Mouse (Mus musculus) megakaryocyte, adult 5-6 weeks (primary cell): ENCODE measurements around the gene Steap4. TPM values are rescaled to one million over a fixed set of nuclear protein-coding genes. Genes with fewer than 3 reads are reported as not detected.
"Not testable (repeated sequence)": the region's sequence is repeated elsewhere in the genome, so short reads cannot be mapped to it uniquely, and the experiment has no call there.

Experiments
- ATAC-seq: 2 replicates; pipeline ENCODE4 v1.8.0; 2016; ENCODE audit warnings: mild to moderate bottlenecking, inconsistent platforms; ENCODE audit not compliant: poor library complexity, severe bottlenecking
- total RNA-seq, 2 experiments: library from RNA; stranded (forward) in 1 of 2; stranded (reverse) in 1 of 2; fragments of 153-499, 151-499 nt in 1 of 2; fragments of 221-1000, 200-1000 nt in 1 of 2; gene quantifications; 2 replicates each; pipeline versions ENCODE4 v1.2.3 to v1.2.4; 2015 to 2017

Steap4 gene
- total RNA-seq, 2 experiments from 2014 or later = 0.55 to 0.76 TPM

DNA sequence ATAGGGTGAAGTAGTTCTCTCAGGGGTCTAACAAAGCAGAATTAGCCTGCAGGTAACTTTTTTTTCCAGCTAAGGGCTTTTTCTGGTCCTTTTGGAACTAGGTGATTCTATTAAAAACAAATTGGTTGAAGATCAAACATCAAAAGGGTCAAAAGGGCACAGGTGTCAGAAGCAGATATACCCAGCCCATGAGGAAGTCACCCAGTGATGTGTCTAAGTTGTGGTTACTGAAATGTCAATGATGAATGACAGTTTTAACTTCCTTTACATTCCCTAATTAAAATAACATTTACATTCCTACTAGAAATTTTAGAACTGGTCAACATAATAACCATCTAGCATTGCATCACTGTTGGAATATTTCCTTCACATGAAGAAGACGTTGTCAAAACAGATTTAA lies 27.7 kb downstream of the Steap4 start:
- ATAC-seq = 0 out of 2 replicates have a peak, but pooled peaks have one; percentile 31

DNA sequence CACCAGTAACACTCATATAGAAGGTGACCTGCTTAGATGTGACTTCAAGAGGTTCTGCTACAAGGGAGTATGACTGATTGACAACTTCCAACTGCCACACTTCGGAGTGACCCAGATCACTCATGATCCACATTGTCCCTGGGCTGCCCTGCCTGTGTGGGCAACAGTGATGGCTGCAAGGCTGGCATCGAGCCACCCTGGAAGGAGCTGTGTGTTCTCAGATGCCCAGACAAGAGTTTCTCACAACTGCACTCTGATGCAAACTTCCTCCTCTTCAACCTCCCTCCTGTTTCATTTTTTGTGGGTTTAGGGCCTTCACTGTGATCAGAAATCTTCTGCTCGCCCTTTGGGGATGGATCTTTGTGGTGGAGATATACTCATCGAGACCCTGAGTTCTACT lies 28.2 kb downstream of the Steap4 start:
- peak; percentile 53 for ATAC-seq

DNA sequence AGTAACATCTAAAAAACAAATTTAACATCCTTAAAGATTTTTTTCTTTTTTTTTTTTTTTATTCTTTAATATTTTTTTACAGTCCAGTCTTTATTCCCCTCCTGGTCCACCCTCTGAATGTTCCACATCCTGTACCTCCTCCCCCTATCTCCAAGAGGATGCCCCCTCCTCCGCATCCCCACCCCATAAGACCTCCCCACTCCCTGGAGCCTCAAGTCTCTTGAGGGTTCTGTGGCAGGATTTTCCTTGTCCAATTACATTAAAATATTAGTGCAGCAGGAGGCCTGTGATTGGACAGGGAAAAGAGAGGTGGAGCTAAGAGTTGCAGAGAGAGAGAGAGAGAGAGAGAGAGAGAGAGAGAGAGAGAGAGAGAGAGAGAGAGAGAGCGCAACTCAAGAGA lies 31.4 kb downstream of the Steap4 start:
- ATAC-seq = not testable (repeated sequence)

- ATAC-seq = peak; percentile 79
These were observed 33.5 kb downstream of the Steap4 start for GRCm38 (mm10) chr5:7993766-7994165.

DNA sequence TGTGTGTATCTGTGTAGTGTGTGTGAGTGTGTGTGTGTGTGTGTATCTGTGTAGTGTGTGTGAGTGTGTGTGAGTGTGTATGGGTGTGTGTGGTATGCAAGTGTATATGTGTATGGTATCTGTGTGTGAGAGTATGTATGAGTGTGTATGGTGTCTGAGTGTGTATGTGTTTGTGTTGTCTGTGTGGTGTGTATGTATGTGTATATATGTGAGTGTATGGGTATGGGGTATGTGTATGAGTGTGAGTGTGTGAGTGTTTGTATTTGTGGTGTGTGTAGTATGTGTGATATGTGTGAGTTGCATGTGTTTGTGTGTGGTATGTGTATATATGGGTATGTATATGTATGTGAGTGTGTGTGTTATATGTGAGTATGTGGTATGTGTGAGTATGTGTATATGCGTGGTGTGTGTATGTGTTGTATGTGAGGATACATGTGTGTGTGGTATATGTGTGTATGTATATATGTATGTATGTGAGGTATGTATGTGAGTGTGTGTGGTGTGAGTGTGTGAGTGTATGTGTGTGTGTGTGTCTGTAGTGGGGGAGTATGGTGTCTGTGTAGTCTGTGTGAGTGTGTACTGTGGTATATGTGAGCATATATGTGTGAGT lies 35.1 kb downstream of the Steap4 start:
- ATAC-seq = no peak

- peak; percentile 62 for ATAC-seq
These were observed 36.3 kb downstream of the Steap4 start for GRCm38 (mm10) chr5:7996401-7997044.

DNA sequence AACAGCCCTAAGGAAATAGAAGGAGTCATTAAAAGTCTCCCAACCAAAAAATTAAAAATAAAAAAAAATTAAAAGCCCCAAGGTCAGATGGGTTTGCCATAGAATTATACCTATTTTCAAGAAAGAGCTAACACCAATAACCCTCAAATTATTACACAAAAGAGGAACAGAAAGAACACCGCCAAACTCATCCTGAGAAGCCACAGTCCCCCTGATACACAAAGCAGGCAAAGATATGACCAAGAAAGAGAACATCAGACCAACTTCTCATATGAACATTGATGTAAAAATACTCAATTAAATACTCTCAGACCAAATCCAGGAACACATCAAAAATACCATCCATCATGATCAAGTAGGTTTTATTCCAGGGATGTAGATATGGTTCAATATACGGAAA lies 36.8 kb downstream of the Steap4 start:
- no peak for ATAC-seq

- ATAC-seq = no peak
These were observed 40.2 kb downstream of the Steap4 start for GRCm38 (mm10) chr5:8000466-8000865.

GRCm38 (mm10) chr5:8002827-8003226 lies 42.6 kb downstream of the Steap4 start:
- ATAC-seq = no peak

GRCm38 (mm10) chr5:8013276-8013675 lies 53.0 kb downstream of the Steap4 start:
- ATAC-seq = no peak

Other genes starting within 250 kb of the Steap4 start
- gene Sri, start 85.6 kb downstream of the Steap4 start, total RNA-seq (2015) = 291 and 295 TPM in 2 replicates
- 122 and 177 TPM in 2 replicates for gene Sri, start 85.6 kb downstream of the Steap4 start, total RNA-seq (2017)